Mouse (Mus musculus): ENCODE data around the gene Trim14.

DNA sequence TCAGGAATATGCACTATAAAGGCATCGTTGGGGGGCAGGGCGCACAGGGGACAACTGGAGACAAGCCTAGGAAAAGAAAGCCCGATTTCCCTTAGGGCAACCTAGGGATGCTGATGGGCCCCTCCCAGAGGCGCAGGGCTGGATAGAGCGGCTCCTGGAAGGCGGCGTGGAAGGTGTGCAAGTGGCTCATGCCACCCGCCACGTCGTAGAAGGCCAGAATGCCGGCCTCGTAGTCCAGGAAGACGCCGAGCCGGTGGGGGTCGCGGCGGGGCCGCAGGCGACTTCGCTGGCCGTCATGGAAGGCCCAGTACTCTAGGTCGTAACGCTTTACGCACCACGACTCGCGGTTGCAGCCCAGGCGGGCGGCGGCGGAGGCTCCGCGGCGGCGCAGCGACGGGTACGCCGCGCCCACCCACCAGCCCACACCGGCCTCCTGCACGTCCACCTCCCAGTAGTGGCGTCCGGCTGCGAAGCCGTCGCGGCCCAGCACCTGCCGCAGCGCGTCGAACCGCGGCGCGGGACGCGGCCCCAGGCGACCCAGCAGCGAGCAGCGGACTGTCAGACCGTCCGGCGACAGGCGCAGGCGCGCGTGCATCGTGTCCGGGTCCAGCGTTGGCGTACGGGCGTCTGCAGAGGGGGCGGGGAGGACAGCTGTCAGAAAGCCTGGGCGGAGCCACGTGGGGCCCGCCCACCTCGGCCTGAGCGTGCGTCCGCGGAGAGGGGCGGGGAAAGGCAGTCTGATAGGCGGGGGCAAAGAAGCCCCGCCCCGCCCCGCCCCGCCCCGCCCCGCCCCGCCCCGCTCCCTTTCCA lies 28.9 kb downstream of the Trim14 start:
- TF ChIP-seq CTCF (IDR thresholded peaks at IDR 0.05) (no peak), POLR2A (IDR thresholded peaks at IDR 0.05; ENCODE audit: insufficient read depth, low read depth, low read length) (peak; percentile 85), EP300 (IDR thresholded peaks at IDR 0.05; ENCODE audit: insufficient read depth, low read depth, low read length) (0 out of 2 replicates have a peak, but pooled peaks have one; percentile 16)

All from heart, adult 2 months (tissue).